Mouse (Mus musculus): ENCODE measurements around the gene Adra2c. TPM values are rescaled to one million over a fixed set of nuclear protein-coding genes. Genes with fewer than 3 reads are reported as not detected.

Adra2c gene
- polyA plus RNA-seq, 1 experiment from 2014 or later = 0.09 TPM

DNA sequence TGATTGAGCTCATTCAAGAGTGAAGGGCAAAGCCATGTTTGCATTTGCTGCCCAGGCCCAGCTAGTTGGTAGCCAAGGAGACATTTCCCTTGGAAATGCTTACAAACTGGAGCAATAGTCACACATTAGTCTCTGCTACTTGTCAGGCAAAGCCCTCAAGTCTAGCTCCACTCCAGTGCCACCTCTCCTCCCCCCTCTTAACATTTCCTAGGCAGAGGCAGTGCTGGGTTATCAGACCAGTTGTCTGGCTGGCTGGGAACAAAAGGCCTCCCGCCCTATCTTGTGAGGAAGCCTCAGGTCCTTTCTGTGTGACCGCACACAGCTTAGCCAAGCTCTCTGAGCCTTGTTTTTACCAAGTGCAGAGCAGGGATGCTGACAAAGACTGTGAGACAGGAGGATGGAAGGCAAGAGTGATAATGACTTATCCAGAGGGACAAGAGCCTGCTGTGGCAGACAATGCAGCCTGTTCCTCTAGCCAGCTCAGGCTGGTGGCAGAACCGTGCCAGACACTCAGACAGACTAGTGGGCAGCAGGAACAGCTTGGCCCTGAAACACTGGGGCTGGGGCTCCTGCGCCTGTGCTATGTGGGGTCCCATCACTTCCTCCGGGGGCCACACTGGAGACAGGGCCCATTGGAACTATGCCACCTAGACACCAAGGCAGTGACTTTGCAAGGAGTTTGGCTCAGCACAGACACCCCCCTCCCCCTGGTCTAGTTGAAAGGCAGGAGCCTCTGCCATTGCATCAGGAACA, 23.0 kb upstream of the Adra2c start:
- Histone ChIP-seq H3K4me2 (ENCODE audit: low read length) (no peak overlapping the region), H3K4me1 (ENCODE audit: control insufficient read depth in 2 of 2, insufficient read depth in 2 of 2, low read length in 2 of 2) (peaks cover 0 to 7% of the 10 kb centered on the region in 2 experiments; a peak in 1 of 4 replicates), H3K27ac (replicated peaks in 1 of 2; ENCODE audit: control insufficient read depth in 1 of 2, insufficient read depth in 1 of 2, low read depth in 2 of 2, low read length in 2 of 2) (no peak overlapping the region), H3K9ac (ENCODE audit: low read length) (no peak overlapping the region), H3K9me3 (ENCODE audit: control insufficient read depth, low read length) (no peaks in the 10 kb centered on the region), H3K4me3 (ENCODE audit: control insufficient read depth in 1 of 2, insufficient read depth in 1 of 2, low read depth in 1 of 2, low read length in 2 of 2) (no peak overlapping the region), H3K27me3 (ENCODE audit: control insufficient read depth, insufficient read depth, low read length) (no peaks in the 10 kb centered on the region; the same call in 1 of the 2 replicates), H3K36me3 (ENCODE audit: control insufficient read depth, insufficient read depth, low read length) (no peaks in the 10 kb centered on the region)
- WGBS = 37% methylated on average over 5 of the region's 5 CpGs
- no peak for ATAC-seq (ENCODE audit: insufficient number of reproducible peaks, insufficient read depth, low FRiP score, low read depth)

DNA sequence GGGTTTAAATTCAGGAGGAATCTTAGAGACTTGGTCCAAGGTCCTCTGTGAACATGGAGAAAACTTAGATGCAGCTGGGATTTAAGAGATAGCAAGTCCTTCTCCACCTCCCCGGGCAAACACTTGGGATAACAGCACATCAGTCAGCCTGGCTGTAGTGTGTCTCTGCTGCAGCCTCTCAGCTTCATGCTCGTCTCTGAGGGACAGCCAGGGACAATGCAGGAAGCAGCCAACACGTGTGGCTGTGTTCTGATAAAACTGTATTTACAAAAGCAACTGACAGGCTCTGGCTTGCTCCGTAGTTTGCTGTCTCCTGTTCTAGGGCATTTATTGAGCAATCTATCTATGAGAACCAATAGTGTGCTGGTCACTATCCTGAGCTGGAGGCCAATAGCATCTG, 14.4 kb upstream of the Adra2c start:
- no peak for ATAC-seq (ENCODE audit: insufficient number of reproducible peaks, insufficient read depth, low FRiP score, low read depth)
- Histone ChIP-seq H3K36me3 (ENCODE audit: control insufficient read depth, insufficient read depth, low read length) (no peaks in the 10 kb centered on the region), H3K4me1 (ENCODE audit: control insufficient read depth in 2 of 2, insufficient read depth in 2 of 2, low read length in 2 of 2) (no peaks in the 10 kb centered on the region), H3K4me3 (ENCODE audit: control insufficient read depth in 1 of 2, insufficient read depth in 1 of 2, low read depth in 1 of 2, low read length in 2 of 2) (no peak overlapping the region), H3K4me2 (ENCODE audit: low read length) (no peak overlapping the region), H3K27me3 (ENCODE audit: control insufficient read depth, insufficient read depth, low read length) (peaks cover 26% of the 10 kb centered on the region), H3K9ac (ENCODE audit: low read length) (no peak overlapping the region), H3K27ac (replicated peaks in 1 of 2; ENCODE audit: control insufficient read depth in 1 of 2, insufficient read depth in 1 of 2, low read depth in 2 of 2, low read length in 2 of 2) (no peak overlapping the region), H3K9me3 (ENCODE audit: control insufficient read depth, low read length) (no peaks in the 10 kb centered on the region)
- WGBS = 19% methylated on average over 4 of the region's 4 CpGs

DNA sequence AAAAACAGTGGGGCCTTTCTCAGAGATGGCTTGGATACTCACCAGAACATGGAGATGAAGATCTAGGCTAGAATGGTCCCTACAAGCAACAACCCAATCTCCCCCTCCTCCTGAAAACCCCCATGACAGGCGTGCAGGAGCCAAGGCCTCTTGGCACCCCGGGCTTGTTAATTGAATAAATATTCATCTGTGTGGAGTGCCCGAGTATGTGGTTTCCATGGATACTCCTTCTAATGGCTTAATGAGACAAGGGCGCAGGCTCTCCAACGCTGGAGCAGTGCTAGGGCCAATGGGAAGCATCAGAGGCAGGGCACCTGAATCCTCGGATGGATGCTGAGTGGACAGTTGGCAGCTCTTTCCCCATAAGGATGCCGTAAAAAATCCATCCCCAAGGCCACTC, 10.6 kb upstream of the Adra2c start:
- Histone ChIP-seq H3K9ac (ENCODE audit: low read length) (no peak overlapping the region), H3K27me3 (ENCODE audit: control insufficient read depth, insufficient read depth, low read length) (peaks cover 33% of the 10 kb centered on the region)

GRCm38 (mm10) chr5:35275356-35275755, 2.8 kb upstream of the Adra2c start:
- Histone ChIP-seq H3K27me3 (ENCODE audit: control insufficient read depth, insufficient read depth, low read length) (peaks cover 74% of the 10 kb centered on the region), H3K4me3 (ENCODE audit: control insufficient read depth in 1 of 2, insufficient read depth in 1 of 2, low read depth in 1 of 2, low read length in 2 of 2) (no peak overlapping the region), H3K36me3 (ENCODE audit: control insufficient read depth, insufficient read depth, low read length) (no peaks in the 10 kb centered on the region), H3K27ac (replicated peaks in 1 of 2; ENCODE audit: control insufficient read depth in 1 of 2, insufficient read depth in 1 of 2, low read depth in 2 of 2, low read length in 2 of 2) (no peak overlapping the region), H3K4me1 (ENCODE audit: control insufficient read depth in 2 of 2, insufficient read depth in 2 of 2, low read length in 2 of 2) (peaks cover 0 to 5% of the 10 kb centered on the region in 2 experiments; a peak in 1 of 4 replicates), H3K9ac (ENCODE audit: low read length) (no peak overlapping the region), H3K4me2 (ENCODE audit: low read length) (no peak overlapping the region), H3K9me3 (ENCODE audit: control insufficient read depth, low read length) (no peaks in the 10 kb centered on the region)
- no peak for ATAC-seq (ENCODE audit: insufficient number of reproducible peaks, insufficient read depth, low FRiP score, low read depth)
- 63% methylated on average over 11 of the region's 11 CpGs for WGBS

More for the DNA sequence above, 10.6 kb upstream of the Adra2c start:
- WGBS = 77% methylated on average over 7 of the region's 7 CpGs
- no peak overlapping the region for H3K4me2 ChIP-seq (ENCODE audit: low read length)
- no peaks in the 10 kb centered on the region for H3K9me3 ChIP-seq (ENCODE audit: control insufficient read depth, low read length)
- H3K27ac ChIP-seq (replicated peaks in 1 of 2; ENCODE audit: control insufficient read depth in 1 of 2, insufficient read depth in 1 of 2, low read depth in 2 of 2, low read length in 2 of 2) = no peak overlapping the region
- ATAC-seq (ENCODE audit: insufficient number of reproducible peaks, insufficient read depth, low FRiP score, low read depth) = no peak
- no peaks in the 10 kb centered on the region for H3K36me3 ChIP-seq (ENCODE audit: control insufficient read depth, insufficient read depth, low read length)
- H3K4me3 ChIP-seq (ENCODE audit: control insufficient read depth in 1 of 2, insufficient read depth in 1 of 2, low read depth in 1 of 2, low read length in 2 of 2) = no peak overlapping the region
- no peaks in the 10 kb centered on the region for H3K4me1 ChIP-seq (ENCODE audit: control insufficient read depth in 2 of 2, insufficient read depth in 2 of 2, low read length in 2 of 2)

DNA sequence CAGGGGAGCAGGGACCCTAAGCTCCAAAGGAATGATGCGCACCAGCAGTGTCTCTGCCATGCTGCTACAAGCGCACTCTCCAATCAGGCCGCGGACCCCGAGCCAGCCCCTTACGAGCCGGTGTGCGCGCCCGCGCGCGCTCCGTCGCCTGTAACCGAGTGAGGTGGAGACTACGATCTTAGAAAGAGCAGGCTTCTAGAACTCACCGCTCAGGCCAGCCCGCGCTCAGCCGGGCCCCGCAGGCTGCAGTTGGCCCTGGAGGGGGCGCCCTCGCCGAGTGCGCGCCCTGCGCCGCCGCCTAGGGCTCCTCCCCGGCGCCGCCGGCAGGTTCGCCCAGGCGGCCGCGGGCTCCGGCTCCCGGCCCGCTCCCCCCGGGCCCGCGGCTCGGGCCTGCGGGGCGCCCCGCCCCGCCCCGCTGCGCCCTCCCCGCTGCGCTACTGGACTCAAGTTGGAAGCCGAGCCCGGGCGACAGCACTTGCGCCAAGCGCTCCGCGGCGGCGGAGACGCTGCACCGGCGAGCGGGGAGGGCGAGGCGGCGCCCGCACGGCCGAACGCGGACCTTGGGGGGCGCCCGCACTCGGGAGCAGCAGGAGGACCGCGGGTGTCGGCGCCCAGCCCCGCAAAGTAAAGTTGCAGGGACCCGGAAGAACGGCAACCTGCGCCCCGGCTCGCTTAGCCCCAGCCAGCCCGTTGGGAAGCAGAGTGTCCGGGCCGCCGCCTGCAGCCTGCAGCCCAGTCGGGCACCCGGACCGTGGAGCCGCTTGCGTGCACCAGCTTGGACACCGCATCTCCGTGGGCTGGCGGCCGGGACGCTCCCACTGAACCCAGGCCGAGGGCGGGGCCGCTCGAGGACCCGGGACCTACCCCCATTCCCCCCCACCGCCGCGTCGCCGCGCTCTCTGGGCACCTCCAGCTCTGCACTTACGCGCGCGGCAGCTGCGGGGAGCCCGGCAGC, 899 bp downstream of the Adra2c start:
- peaks cover 0 to 5% of the 10 kb centered on the region in 2 experiments; a peak in 1 of 4 replicates for H3K4me1 ChIP-seq (ENCODE audit: control insufficient read depth in 2 of 2, insufficient read depth in 2 of 2, low read length in 2 of 2)
- peak overlapping the region; percentile 47 to 50 for H3K4me3 ChIP-seq (ENCODE audit: control insufficient read depth in 1 of 2, insufficient read depth in 1 of 2, low read depth in 1 of 2, low read length in 2 of 2)
- no peak overlapping the region for H3K27ac ChIP-seq (replicated peaks in 1 of 2; ENCODE audit: control insufficient read depth in 1 of 2, insufficient read depth in 1 of 2, low read depth in 2 of 2, low read length in 2 of 2)
- no peak; the same call in 1 of the 2 replicates for ATAC-seq (ENCODE audit: insufficient number of reproducible peaks, insufficient read depth, low FRiP score, low read depth)
- peak overlapping the region; percentile 92 for H3K4me2 ChIP-seq (ENCODE audit: low read length)
- H3K9ac ChIP-seq (ENCODE audit: low read length) = peak overlapping the region; percentile 25; the same call in 1 of the 2 replicates
- under 1% methylated on average over 106 of the region's 118 CpGs for WGBS
- peaks cover 99% of the 10 kb centered on the region for H3K27me3 ChIP-seq (ENCODE audit: control insufficient read depth, insufficient read depth, low read length)
- no peaks in the 10 kb centered on the region for H3K36me3 ChIP-seq (ENCODE audit: control insufficient read depth, insufficient read depth, low read length)
- H3K9me3 ChIP-seq (ENCODE audit: control insufficient read depth, low read length) = no peaks in the 10 kb centered on the region

GRCm38 (mm10) chr5:35279696-35280001, 1.5 kb downstream of the Adra2c start:
- Histone ChIP-seq H3K4me3 (ENCODE audit: control insufficient read depth in 1 of 2, insufficient read depth in 1 of 2, low read depth in 1 of 2, low read length in 2 of 2) (peak overlapping the region; percentile 47 to 50), H3K36me3 (ENCODE audit: control insufficient read depth, insufficient read depth, low read length) (no peaks in the 10 kb centered on the region), H3K4me2 (ENCODE audit: low read length) (peak overlapping the region; percentile 92), H3K9me3 (ENCODE audit: control insufficient read depth, low read length) (no peaks in the 10 kb centered on the region), H3K4me1 (ENCODE audit: control insufficient read depth in 2 of 2, insufficient read depth in 2 of 2, low read length in 2 of 2) (peaks cover 0 to 5% of the 10 kb centered on the region in 2 experiments; a peak in 1 of 4 replicates), H3K9ac (ENCODE audit: low read length) (no peak overlapping the region), H3K27ac (replicated peaks in 1 of 2; ENCODE audit: control insufficient read depth in 1 of 2, insufficient read depth in 1 of 2, low read depth in 2 of 2, low read length in 2 of 2) (no peak overlapping the region), H3K27me3 (ENCODE audit: control insufficient read depth, insufficient read depth, low read length) (peaks cover 94% of the 10 kb centered on the region)
- no peak for ATAC-seq (ENCODE audit: insufficient number of reproducible peaks, insufficient read depth, low FRiP score, low read depth)
- WGBS = under 1% methylated on average over 40 of the region's 49 CpGs

GRCm38 (mm10) chr5:35280002-35280782, 2.1 kb downstream of the Adra2c start:
- H3K4me3 ChIP-seq (ENCODE audit: control insufficient read depth in 1 of 2, insufficient read depth in 1 of 2, low read depth in 1 of 2, low read length in 2 of 2) = peak overlapping the region; percentile 47 to 50
- H3K9me3 ChIP-seq (ENCODE audit: control insufficient read depth, low read length) = no peaks in the 10 kb centered on the region
- no peak overlapping the region for H3K27ac ChIP-seq (replicated peaks in 1 of 2; ENCODE audit: control insufficient read depth in 1 of 2, insufficient read depth in 1 of 2, low read depth in 2 of 2, low read length in 2 of 2)
- H3K9ac ChIP-seq (ENCODE audit: low read length) = no peak overlapping the region
- peaks cover 0 to 5% of the 10 kb centered on the region in 2 experiments; a peak in 1 of 4 replicates for H3K4me1 ChIP-seq (ENCODE audit: control insufficient read depth in 2 of 2, insufficient read depth in 2 of 2, low read length in 2 of 2)
- ATAC-seq (ENCODE audit: insufficient number of reproducible peaks, insufficient read depth, low FRiP score, low read depth) = no peak
- H3K36me3 ChIP-seq (ENCODE audit: control insufficient read depth, insufficient read depth, low read length) = no peaks in the 10 kb centered on the region
- peaks cover 88% of the 10 kb centered on the region for H3K27me3 ChIP-seq (ENCODE audit: control insufficient read depth, insufficient read depth, low read length)
- H3K4me2 ChIP-seq (ENCODE audit: low read length) = peak overlapping the region; percentile 92
- WGBS = 4% methylated on average over 70 of the region's 75 CpGs

Data from heart, embryonic 14.5 days (tissue).